Mouse (Mus musculus): ENCODE measurements at regions not wholly inside any gene's neighbourhood (a gene's known extent, or its start where the extent isn't known, plus 50 kb on each side); places are given as distances from the start of the nearest gene placed in this dataset.

- TF ChIP-seq GATA1 (IDR thresholded peaks at IDR 0.05; ENCODE audit: low read length) (peak; percentile 76), TAL1 (IDR thresholded peaks at IDR 0.05; ENCODE audit: low read length) (peak; percentile 71)
Observed at GRCm38 (mm10) chr10:111595513-111595995, 89.5 kb downstream of the Phlda1 start.
